Mouse (Mus musculus) testis, adult 2 months (tissue): ENCODE data around the gene Gab2.

Source experiments
- CTCF ChIP-seq: fragments of 200-500 bp; IDR thresholded peaks from 2 replicates; pipeline ENCODE4 v1.5.1; 2012; ENCODE audit warnings: low read depth, mild to moderate bottlenecking, inconsistent platforms, low read length, moderate library complexity; ENCODE audit not compliant: control insufficient read depth, insufficient read depth, insufficient replicate concordance
- POLR2A ChIP-seq: fragments of 200-500 bp; IDR thresholded peaks from 2 replicates; pipeline ENCODE4 v1.6.1; 2012; ENCODE audit warnings: low read depth, mild to moderate bottlenecking, inconsistent platforms, low read length, moderate library complexity; ENCODE audit not compliant: control insufficient read depth

DNA sequence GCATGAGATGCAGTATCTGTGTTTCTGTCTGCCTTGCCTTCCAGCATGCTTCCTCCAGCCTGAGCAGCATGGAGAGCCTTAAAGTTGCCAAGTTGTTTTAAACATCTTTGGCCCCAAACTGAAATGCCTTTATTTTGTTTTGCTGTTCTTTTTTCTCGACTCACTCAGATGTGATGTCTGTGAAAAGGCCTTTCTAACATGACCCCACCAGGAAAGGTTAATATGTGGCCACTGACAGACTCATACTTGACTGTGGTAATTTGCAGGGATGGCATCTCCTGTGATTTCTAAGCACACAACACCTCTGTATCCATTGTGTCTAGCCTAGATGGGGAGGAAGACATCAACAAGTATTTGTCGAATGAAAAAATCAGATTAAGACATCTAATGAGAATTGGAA lies 215.6 kb downstream of the Gab2 start:
- TF ChIP-seq CTCF = no peak
- TF ChIP-seq POLR2A = no peak
